Mouse (Mus musculus): ENCODE measurements around the gene Nckap5.

- TF ChIP-seq FLI1 (IDR thresholded peaks at IDR 0.05; ENCODE audit: low read length) (no peak), GATA1 (IDR thresholded peaks at IDR 0.05; ENCODE audit: borderline replicate concordance, low read length) (no peak)
Observed at GRCm38 (mm10) chr1:126366736-126367135, 463.9 kb downstream of the Nckap5 start.

All from megakaryocyte, embryonic 14.5 days (primary cell).